Mouse (Mus musculus) intestine, embryonic 16.5 days (tissue): ENCODE measurements around the gene Muc15. TPM values are rescaled to one million over a fixed set of nuclear protein-coding genes. Genes with fewer than 3 reads are reported as not detected.

Experiments
- ATAC-seq: fragments of 200-750 bp; cut with Nextera tagmentation; 2 replicates; pipeline ENCODE4 v1.8.0; 2017; ENCODE audit warnings: moderate TSS enrichment, moderate library complexity
- H3K27ac ChIP-seq: fragments of 300-500 bp; sonication (generic); 2 replicates; pipeline ENCODE4 v1.5.1; 2014; ENCODE audit warnings: mild to moderate bottlenecking, low read length
- H3K27me3 ChIP-seq: fragments of 300-500 bp; sonication (generic); replicated peaks from 2 replicates; pipeline ENCODE4 v1.6.1; 2014; ENCODE audit warnings: low read length, control low read depth, mixed read lengths; ENCODE audit not compliant: control insufficient read depth, insufficient read depth
- H3K36me3 ChIP-seq: fragments of 300-500 bp; sonication (generic); 2 replicates; pipeline ENCODE4 v1.6.1; 2014; ENCODE audit warnings: low read length, control low read depth; ENCODE audit not compliant: control insufficient read depth, insufficient read depth
- H3K4me1 ChIP-seq: fragments of 300-500 bp; sonication (generic); 2 replicates; pipeline ENCODE4 v1.6.1; 2014; ENCODE audit warnings: low read length, control low read depth, mixed read lengths; ENCODE audit not compliant: control insufficient read depth, insufficient read depth
- H3K4me2 ChIP-seq: fragments of 300-500 bp; sonication (generic); 2 replicates; pipeline ENCODE4 v1.6.1; 2014; ENCODE audit warnings: low read depth, low read length, control low read depth
- H3K4me3 ChIP-seq: fragments of 300-500 bp; sonication (generic); 2 replicates; pipeline ENCODE4 v1.5.1; 2014; ENCODE audit warnings: mild to moderate bottlenecking, low read length
- H3K9ac ChIP-seq: fragments of 300-500 bp; sonication (generic); 2 replicates; pipeline ENCODE4 v1.6.1; 2014; ENCODE audit warnings: low read depth, low read length
- H3K9me3 ChIP-seq: fragments of 300-500 bp; sonication (generic); 2 replicates; pipeline ENCODE4 v1.6.1; 2016; ENCODE audit warnings: low read length, control low read depth; ENCODE audit not compliant: control insufficient read depth
- WGBS: fragments of 180-500 bp; shearing (Covaris S2); extraction: QIAGEN DNeasy Blood & Tissue Kit; methylation state at CpG from one replicate; pipeline ENCODE4 v1.1.7; 2014; 5-methylcytosine and 5-hydroxymethylcytosine counted together
- polyA plus RNA-seq: library from polyadenylated mRNA; unstranded; fragments of >200 nt; fragmentation: Nextera tagmentation; extraction: Ambion mirVana; gene quantifications from 2 replicates; pipeline ENCODE4 v1.2.1, GENCODE M21; 2015

Gene Muc15
- not detected in 2 replicates for polyA plus RNA-seq

DNA sequence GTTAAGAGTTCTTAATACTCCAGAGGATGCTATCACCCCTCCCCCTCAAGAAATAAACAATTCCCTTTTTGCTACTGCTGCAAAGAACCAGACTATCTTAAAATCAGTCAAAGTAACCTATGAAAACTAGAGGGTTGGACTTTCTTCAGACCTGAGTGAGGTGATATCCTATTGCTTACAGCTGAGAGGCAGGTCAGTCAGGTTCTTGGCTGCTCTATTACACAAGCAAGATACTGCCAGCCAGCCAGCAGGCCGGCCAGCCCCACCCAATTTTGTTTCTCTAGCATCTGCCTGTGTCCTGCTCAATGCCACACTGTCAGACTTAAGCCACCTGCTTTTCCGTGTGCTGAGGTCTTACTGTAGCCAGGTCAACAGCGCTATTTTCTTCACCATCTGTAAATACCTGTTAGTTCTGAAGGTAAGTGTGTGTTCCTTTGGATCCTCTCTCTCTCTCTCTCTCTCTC is at the start of gene Muc15:
TSS of gene Muc15 (plus strand) at position 51 of the 464 bp plus-strand sequence.
- WGBS: 36% methylated on average over 3 of the region's 3 CpGs
- ATAC-seq: peak; percentile 48; the same call in 1 of the 2 replicates
- H3K4me3 ChIP-seq: no peak within 1 kb of the TSS

DNA sequence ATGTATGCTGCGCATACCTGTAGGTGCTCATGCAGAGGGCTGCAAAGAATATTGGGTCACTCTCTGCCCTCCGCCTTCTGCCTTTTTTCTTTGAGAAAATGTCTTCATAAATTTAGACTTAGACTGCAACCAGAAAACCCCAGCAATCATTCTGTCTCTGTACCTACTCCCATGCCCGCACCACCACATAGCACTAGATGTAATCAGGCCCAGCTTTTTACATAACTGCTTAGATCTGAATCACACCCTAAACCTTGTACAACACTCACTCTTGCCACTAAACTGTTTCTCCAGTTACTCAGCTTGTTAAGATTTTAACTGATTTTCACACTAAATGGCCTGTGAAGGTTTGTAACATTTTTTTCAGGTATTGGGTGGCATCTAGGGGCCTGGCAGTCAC is 11.7 kb upstream of the Muc15 start:
- no peaks in the 10 kb centered on the region for H3K27me3 ChIP-seq
- H3K9ac ChIP-seq: no peak overlapping the region
- WGBS: 94% methylated on average over 3 of the region's 3 CpGs
- H3K4me1 ChIP-seq: no peaks in the 10 kb centered on the region
- no peaks in the 10 kb centered on the region for H3K9me3 ChIP-seq
- no peaks in the 10 kb centered on the region for H3K36me3 ChIP-seq
- H3K4me3 ChIP-seq: no peak overlapping the region
- H3K4me2 ChIP-seq: no peak overlapping the region
- ATAC-seq: no peak
- H3K27ac ChIP-seq: no peak overlapping the region

More for the DNA sequence above, at the start of gene Muc15:
- no peaks in the 10 kb centered on the region for H3K36me3 ChIP-seq
- no peak within 1 kb of the TSS for H3K27ac ChIP-seq
- no peaks in the 10 kb centered on the region for H3K4me1 ChIP-seq
- no peaks in the 10 kb centered on the region for H3K27me3 ChIP-seq
- no peaks in the 10 kb centered on the region for H3K9me3 ChIP-seq
- no peak within 1 kb of the TSS for H3K4me2 ChIP-seq
- H3K9ac ChIP-seq: no peak within 1 kb of the TSS

DNA sequence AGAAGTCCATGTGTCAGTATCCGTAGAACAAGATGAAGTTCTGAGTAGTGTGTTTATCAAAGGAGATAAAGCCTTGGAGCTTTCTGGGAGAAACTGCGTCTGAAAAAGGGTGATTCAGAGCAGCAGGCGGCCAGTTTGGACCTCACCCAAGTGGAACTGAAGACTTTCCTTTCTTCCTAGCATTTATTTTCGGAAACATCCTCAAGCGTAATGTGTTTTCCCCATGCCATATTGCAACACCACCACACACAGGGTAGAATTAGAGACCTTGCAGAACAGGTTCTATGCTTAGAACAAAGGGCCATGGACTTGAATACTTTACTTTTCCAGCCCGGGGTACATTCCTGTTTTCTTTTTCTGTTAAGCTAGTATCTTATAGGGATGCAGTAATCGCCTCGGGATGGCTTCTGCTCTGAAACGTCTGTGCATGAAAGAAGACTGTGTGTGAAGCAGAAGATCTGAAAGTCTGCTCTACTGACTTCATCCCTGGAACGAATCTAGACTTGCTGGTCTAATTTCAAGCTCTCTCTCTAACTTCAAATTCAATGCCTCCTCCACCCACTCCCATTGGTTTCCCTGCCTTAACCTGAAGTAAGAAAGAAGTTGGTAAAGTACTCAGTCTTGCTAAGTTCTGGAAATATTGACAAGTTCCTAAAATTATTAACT is 11.0 kb upstream of the Muc15 start:
- ATAC-seq: no peak
- H3K27me3 ChIP-seq: no peaks in the 10 kb centered on the region
- no peak overlapping the region for H3K4me2 ChIP-seq
- no peaks in the 10 kb centered on the region for H3K9me3 ChIP-seq
- H3K36me3 ChIP-seq: no peaks in the 10 kb centered on the region
- H3K4me1 ChIP-seq: no peaks in the 10 kb centered on the region
- 69% methylated on average over 10 of the region's 10 CpGs for WGBS
- no peak overlapping the region for H3K9ac ChIP-seq
- no peak overlapping the region for H3K27ac ChIP-seq
- no peak overlapping the region for H3K4me3 ChIP-seq

DNA sequence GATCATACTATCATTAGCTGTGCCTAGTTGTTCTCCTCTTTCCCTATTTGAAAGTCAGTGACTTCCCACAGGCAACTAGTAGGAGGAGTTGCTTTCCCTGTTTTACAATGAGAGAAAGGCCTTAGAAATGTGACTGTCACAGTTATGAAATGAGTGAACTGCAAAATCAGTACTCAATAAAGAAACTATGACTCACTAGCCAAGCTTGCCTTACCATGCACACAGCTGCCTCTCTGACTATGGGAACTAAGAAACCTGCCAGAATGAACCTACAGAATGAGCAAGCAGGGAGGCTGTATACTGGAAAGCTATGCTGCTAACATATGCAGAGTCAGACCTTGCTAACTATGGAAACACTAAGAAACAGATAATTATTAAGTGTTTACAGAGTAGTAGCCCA is 2.1 kb upstream of the Muc15 start:
- no peak for ATAC-seq

DNA sequence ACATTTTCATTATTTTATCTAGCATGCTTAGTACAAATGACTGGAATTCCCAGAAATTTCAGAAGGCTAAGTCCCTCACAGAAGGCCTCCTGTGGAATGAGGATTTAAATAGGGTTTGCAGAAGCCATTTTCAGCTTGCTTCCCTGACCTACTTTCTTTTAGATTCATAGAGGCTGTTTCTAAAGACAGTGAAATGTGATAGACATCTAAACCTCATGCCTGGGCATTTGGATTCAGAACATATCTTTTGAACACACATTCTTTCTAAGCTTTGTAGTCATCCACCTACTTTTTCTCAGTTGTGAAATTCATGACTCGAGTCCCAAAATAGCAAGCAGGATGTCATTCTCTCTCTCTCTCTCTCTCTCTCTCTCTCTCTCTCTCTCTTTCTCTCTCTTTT is 1.1 kb downstream of the Muc15 start:
- H3K36me3 ChIP-seq: no peaks in the 10 kb centered on the region
- ATAC-seq: no peak
- WGBS: 74% methylated on average over 1 of the region's 1 CpGs

More for the DNA sequence above, 2.1 kb upstream of the Muc15 start:
- Histone ChIP-seq H3K4me3 (no peak overlapping the region), H3K4me1 (no peaks in the 10 kb centered on the region), H3K27ac (no peak overlapping the region), H3K4me2 (no peak overlapping the region), H3K9ac (no peak overlapping the region), H3K36me3 (no peaks in the 10 kb centered on the region), H3K27me3 (no peaks in the 10 kb centered on the region), H3K9me3 (no peaks in the 10 kb centered on the region)

DNA sequence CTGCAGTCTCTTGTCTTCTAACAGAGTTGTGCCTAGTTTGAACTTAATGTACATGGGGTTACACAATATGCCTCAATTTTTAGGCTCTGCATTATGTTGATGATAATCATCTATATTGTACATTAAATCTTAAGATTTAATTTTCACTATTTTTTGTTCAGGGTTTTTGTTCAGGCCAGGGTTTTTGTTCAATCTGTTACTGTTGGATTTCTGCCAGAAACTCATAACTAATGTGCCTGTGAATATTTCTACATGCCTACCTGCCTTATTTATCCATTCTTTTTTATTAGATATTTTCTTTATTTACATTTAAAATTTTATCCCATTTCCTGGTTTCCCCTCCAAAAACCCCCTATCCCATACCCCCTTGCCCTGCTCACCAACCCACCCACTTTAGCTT is 5.0 kb downstream of the Muc15 start:
- H3K9me3 ChIP-seq: no peaks in the 10 kb centered on the region
- no peak overlapping the region for H3K9ac ChIP-seq
- ATAC-seq: no peak
- no peaks in the 10 kb centered on the region for H3K4me1 ChIP-seq
- no peaks in the 10 kb centered on the region for H3K36me3 ChIP-seq
- no peak overlapping the region for H3K27ac ChIP-seq
- H3K4me3 ChIP-seq: no peak overlapping the region
- no peak overlapping the region for H3K4me2 ChIP-seq
- no peaks in the 10 kb centered on the region for H3K27me3 ChIP-seq

More for the DNA sequence above, 1.1 kb downstream of the Muc15 start:
- Histone ChIP-seq H3K4me2 (no peak overlapping the region), H3K27ac (no peak overlapping the region), H3K27me3 (no peaks in the 10 kb centered on the region), H3K4me1 (no peaks in the 10 kb centered on the region), H3K9ac (no peak overlapping the region), H3K9me3 (no peaks in the 10 kb centered on the region), H3K4me3 (no peak overlapping the region)

DNA sequence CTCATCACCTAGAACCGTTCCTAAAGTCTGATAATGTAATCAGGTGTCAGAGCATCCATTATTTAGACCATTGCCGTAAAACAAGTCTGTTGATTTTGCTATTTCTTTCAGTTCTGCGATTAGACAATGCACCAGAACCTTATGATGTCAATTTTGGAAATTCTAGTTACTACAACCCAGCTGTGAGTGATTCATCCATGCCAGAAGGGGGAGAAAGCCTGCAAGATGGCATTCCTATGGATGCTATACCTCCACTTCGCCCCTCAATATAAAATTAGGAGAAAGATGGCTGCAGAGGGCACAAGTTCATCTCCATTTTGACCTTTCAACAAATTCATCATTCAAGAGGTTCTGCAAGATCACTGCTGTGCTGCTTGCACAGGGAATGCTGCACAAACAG is 16.1 kb downstream of the Muc15 start:
- H3K27ac ChIP-seq: no peak overlapping the region
- H3K9ac ChIP-seq: no peak overlapping the region
- H3K4me2 ChIP-seq: no peak overlapping the region
- no peaks in the 10 kb centered on the region for H3K27me3 ChIP-seq
- no peak for ATAC-seq
- H3K4me1 ChIP-seq: no peaks in the 10 kb centered on the region
- WGBS: 77% methylated on average over 4 of the region's 4 CpGs
- no peak overlapping the region for H3K4me3 ChIP-seq
- no peaks in the 10 kb centered on the region for H3K36me3 ChIP-seq
- H3K9me3 ChIP-seq: no peaks in the 10 kb centered on the region

- no peak overlapping the region for H3K4me3 ChIP-seq
- H3K4me2 ChIP-seq: no peak overlapping the region
- no peak overlapping the region for H3K9ac ChIP-seq
- ATAC-seq: no peak
- H3K9me3 ChIP-seq: no peaks in the 10 kb centered on the region
- no peak overlapping the region for H3K27ac ChIP-seq
- H3K36me3 ChIP-seq: no peaks in the 10 kb centered on the region
- H3K4me1 ChIP-seq: no peaks in the 10 kb centered on the region
- 72% methylated on average over 2 of the region's 2 CpGs for WGBS
- H3K27me3 ChIP-seq: no peaks in the 10 kb centered on the region
Measured at GRCm38 (mm10) chr2:110737981-110738380, 16.8 kb downstream of the Muc15 start.

DNA sequence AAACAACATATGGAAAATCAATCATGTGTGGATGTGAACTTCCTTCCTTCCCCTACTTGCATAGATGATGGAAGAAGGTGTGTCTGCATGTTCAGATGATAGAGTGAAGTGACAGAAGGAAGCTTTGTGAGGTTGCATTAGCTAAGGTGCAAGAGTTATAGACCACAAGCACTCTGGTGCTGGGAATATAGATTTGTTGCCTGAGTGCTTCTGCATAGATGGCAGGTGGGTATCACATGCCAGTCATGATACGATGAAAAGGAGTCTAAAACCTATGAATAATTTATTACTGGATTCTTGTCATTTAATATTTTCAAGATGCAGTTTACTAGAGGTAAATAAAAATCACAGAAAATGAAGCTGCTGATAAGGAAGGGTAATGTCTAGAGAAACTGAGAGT is 18.6 kb downstream of the Muc15 start:
- H3K36me3 ChIP-seq: no peaks in the 10 kb centered on the region
- no peak overlapping the region for H3K4me3 ChIP-seq
- H3K4me1 ChIP-seq: no peaks in the 10 kb centered on the region
- no peak for ATAC-seq
- no peak overlapping the region for H3K27ac ChIP-seq
- H3K4me2 ChIP-seq: no peak overlapping the region
- H3K9ac ChIP-seq: no peak overlapping the region
- no peaks in the 10 kb centered on the region for H3K9me3 ChIP-seq
- no peaks in the 10 kb centered on the region for H3K27me3 ChIP-seq
- 82% methylated on average over 1 of the region's 1 CpGs for WGBS

DNA sequence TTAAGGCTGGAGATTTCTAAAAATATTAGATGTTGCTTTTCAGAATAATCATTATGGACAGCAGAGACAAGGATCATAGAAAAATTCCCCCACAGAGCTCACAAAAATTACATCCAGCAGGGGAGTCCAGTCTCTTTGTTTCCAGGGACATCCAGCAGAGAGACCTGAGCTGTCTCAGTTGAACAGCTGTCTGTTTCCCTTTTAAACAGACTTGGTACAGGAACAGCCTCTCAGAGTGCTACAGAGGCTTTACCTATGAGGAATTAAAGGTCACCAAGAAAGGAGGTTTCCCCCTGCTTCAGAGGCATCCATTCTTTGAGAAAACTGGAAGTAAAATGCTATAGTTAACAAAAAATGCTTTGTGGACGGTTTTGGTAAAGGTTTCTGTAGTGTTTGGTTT is 19.4 kb downstream of the Muc15 start:
- Histone ChIP-seq H3K4me2 (no peak overlapping the region), H3K27me3 (no peaks in the 10 kb centered on the region), H3K4me3 (no peak overlapping the region), H3K4me1 (no peaks in the 10 kb centered on the region), H3K9me3 (no peaks in the 10 kb centered on the region), H3K9ac (no peak overlapping the region), H3K36me3 (no peaks in the 10 kb centered on the region), H3K27ac (no peak overlapping the region)
- 58% methylated on average over 1 of the region's 1 CpGs for WGBS
- ATAC-seq: no peak
